Mouse (Mus musculus) left cerebral cortex, adult 9 months (tissue): ENCODE data around the gene Anapc15-ps.
"Not testable (repeated sequence)": the region's sequence is repeated elsewhere in the genome, so short reads cannot be mapped to it uniquely, and the experiment has no call there.

Experiments used
- DNase-seq, 2 experiments: peaks; one replicate each; pipeline ENCODE4 v3.0.0; 2022; ENCODE audit warnings: low spot score in 2 of 2

Gene Anapc15-ps

GRCm38 (mm10) chr10:95630726-95631345, 42.4 kb downstream of the Anapc15-ps start:
- no peak for DNase-seq

DNA sequence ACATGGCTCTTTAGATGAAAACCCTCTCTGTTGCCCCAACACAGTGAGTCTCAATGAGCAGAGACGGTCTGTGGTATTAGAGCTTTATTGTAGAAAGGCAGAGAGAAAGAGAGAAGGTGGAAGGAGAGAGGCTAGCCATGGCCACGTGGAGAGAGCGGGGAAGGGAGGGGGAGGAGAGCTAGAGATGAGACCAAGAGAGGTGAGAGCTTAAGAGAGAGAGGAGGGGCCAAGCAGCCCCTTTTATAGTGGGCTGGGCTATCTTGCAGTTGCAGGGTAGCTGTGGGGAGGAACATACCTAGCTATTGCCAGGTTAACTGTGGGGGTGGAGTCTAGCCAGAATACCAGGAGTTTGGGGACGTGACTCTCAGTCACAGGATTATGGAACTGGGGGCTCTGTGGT, 43.1 kb downstream of the Anapc15-ps start:
- DNase-seq, result not testable (repeated sequence)

DNA sequence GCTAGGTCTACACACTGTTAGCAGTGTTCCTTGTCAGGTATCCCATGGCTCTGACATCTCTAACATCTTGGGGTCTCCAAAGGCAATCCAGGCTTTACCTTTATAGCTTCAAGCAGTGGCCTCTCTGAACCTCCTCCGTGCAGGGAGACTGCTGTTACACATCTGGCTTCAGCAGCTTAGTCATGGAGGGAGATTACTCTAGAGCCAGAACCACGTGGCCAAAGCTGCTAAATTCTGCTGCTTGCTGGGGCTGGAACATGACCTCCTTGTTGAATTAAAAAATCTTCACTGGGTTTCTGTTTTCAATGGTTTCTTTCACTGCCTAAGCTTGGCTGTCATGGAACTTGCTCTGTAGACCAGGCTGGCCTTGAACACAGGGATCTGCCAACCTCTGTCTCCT, 44.9 kb downstream of the Anapc15-ps start:
- no peak for DNase-seq

DNA sequence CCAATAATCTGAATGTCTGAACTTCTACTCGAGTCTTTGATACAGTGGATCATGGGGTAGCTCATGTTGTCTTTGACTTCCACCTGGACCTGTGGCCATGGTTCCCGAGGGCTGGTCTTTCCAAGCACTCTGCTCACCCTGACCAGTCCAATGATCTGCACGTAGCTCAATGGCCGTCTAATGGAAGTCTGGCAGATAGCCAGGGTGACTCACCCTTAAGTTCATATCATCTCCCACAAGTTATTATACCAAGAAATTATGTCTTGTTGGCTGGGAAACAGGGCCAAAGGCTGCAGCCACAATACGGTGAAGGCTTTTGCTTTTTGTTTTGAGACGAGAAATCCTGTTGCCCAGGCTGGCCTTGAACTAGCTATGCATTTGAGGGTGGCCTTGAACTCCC, 45.9 kb downstream of the Anapc15-ps start:
- no peak for DNase-seq

GRCm38 (mm10) chr10:95625300-95625699, 48.0 kb downstream of the Anapc15-ps start:
- DNase-seq, result no peak

- no peak for DNase-seq
These were observed 49.2 kb downstream of the Anapc15-ps start for GRCm38 (mm10) chr10:95624007-95624406.

DNA sequence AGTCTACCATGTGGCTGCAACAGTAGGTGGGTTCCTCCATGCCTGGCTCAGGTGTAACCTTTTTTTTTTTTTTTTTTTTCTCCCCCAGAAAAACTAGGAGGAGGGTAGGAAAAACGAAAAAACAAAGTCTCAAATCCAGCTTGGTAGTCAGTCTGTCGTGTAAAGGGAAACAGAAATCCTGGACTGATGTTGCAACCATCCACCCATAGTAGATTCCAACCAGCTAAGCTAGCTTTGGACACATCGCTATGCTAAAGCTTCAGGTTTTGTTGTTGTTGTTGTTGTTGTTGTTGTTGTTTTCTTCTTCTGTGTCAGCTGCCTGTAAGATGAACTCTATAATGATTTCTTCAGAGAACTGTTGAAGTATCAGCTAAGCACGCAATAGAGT, 49.7 kb downstream of the Anapc15-ps start:
- no peak for DNase-seq
